Mouse (Mus musculus) c-Kit-positive CD71-positive TER-119-negative erythroid progenitor cells, embryonic 14.5 days (primary cell): ENCODE measurements around the gene Sez6l.

Source experiments
- DNase-seq: peaks from one replicate; pipeline ENCODE4 v3.0.0-alpha.2; 2013; ENCODE audit warnings: low read depth

Sez6l gene

DNA sequence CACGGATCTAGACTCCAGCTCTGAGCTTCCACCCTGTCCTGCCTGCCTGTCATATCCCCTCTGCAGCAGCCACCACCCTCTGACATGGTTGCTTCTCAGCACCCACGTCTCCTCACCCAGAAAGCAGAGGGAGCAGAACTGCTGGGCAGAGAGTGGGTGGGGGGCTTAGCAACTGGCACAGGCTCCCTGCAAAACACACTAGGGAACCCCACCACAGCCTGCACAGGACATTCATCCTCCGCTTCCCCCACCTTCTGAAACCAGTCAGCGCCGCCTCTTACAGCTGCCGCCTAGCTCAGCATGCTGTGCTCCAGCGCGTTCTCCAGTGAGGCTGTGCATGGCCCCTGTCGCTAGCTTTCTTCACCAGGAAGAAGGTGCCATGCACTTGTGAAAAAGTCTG is 187.6 kb downstream of the Sez6l start:
- no peak for DNase-seq

DNA sequence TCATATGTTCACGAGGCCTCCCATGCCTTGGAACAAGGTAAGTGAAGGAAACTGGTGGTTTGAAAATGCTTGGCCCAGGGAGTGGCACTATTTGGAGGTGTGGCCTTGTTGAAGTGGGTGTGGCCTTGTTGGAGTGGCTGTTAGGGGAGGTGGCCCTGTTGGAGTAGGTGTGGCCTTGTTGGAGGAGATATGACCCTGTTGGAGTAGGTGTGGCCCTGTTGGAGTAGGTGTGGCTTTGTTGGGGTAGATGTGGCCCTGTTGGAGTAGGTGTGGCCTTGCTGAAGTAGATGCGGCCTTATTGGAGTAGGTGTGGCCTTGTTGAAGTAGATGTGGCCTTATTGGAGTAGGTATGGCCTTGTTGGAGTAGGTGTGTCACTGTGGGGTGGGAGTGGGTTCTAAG is 191.0 kb downstream of the Sez6l start:
- DNase-seq = peak; percentile 40

DNA sequence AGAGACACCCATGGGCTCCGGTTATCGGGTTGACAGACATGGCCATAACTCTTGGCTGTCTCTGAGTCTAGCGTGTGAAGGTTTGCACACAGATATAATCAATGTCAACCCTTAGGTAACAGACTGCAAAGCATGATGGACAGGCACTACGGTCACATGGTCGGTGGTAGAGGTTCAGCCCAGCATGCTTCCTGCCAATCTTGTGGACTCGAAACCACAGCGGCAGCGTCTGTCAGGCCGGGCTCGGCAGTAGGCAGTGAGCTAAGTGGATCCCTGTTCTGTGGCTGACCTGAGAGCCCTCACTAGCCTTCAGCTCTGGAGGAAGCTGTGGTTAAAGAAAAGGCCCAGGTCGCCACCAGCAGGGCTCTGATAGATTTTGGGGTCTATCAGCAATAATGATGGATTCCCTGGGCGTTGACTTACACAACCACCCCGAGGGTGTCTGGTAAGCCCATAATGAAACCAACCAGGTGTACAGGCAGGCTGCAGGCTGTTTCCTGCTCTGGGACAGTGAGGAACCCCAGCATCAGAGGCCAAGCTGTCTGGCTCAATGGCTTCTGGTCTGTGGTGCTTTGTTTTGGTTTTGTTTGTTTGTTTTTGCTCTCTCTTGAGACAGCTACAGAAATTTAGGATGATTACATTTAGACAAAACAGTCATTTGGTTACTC is 192.0 kb downstream of the Sez6l start:
- no peak for DNase-seq

DNA sequence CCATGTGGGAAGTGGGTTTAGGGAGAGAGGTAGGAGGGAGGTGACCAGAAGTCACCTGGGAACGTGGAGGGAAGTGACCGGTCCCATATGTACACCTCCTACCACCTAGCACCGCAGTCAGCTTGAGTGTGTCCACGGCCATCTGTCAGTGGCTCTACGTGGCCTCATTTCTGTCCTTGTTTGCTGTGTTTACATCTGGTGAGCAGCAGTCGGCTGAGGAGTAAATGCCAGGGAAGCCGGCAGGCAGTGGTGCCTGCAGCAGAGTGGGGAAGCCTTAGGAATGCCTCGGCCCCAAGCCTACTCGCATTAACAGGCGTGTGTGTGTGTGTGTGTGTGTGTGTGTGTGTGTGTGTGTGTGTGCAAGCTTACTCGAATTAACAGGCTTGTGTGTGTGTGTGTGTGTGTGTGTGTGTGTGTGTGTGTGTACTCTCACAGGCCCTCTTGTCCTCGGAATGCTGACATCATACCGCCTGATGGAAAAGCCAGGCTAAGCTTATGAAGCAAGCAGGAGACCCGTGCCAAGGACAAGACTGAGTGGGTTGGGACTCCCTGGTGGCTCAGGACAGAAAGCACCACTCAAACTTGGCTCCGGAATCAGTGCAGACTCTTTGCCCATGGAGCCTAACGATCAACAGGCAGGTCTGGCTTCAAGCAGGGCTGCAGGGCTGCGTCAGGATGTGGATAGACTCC is 194.2 kb downstream of the Sez6l start:
- no peak for DNase-seq

- DNase-seq = no peak
Observed at GRCm38 (mm10) chr5:112382042-112382441, 194.9 kb downstream of the Sez6l start.

DNA sequence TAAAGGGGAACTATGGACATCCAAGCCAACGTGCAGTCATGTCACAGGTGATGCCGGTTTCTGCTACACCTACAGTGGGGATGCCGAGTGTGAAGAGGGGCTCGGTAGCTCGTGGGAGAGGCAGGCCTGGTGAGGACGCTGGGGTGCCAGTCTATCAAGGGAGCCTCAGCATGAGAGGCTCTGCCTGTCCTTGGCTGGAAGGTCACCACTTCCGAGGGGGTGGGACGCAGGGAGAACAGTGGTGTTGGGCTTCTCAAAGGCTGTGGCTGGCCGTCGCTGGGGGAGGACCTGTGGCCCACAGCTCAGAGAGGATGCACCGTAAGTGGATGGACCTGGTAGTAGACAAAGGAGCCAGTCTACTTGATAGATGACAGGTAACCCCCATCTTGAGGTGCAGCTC is 195.8 kb downstream of the Sez6l start:
- DNase-seq = no peak

DNA sequence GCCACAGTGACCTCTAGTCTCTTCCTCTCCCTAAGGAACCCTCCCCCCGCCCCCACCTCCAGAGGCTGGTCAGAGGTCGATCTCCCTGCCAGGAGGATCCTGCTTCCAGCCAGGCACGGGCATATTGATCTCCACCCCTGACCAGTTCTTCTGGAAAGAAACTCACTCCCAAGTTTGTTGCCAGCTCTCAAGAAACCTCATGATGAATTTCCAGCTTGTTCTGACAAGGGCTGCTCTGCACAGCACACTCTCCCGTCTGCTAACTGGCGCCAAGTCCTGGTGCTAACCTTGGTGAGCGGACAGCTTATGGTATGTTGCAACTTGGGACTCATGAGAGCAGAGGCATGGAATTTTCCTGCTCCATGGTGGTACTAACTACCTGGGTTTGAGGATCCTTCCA is 198.3 kb downstream of the Sez6l start:
- DNase-seq = no peak

DNA sequence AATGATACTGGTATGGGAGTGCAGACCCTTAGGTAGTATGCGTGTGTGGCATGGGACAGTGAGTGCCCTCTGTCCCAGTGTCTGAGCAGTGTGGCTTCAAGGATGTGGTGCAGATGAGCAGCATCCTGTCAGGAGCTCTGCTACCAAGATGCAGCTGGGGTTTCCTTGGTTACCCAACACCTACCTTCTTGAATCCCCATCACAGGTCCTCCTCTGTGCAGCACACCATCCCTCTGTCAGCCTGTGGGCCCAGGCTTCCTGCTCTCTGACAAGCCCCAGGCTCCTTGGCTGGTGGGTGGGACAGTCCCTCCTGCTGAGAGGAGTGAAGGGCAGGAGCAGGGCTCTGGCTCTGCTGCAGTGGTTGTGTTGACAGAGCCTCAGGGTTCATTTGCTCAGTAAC is 199.6 kb downstream of the Sez6l start:
- DNase-seq = no peak

DNA sequence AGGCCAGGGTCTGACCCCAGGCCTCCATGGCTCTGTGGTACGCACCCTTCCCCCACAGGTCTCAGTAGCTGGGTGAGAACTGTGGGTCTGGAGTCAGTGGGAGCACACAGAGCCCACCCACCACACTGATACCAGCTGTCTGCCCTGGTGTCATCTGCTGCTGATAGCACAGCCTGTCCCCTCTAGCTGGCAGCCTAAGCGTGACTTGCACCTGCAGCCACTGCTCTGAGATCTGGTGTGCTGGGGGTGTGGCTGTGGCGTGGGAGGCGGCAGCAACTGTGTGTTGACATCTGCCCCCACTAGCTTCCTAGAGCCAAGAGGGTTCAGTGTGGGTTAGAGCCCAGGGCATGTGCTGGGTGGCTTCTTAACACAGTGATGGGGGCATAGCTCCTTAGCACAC is 200.9 kb downstream of the Sez6l start:
- no peak for DNase-seq

DNA sequence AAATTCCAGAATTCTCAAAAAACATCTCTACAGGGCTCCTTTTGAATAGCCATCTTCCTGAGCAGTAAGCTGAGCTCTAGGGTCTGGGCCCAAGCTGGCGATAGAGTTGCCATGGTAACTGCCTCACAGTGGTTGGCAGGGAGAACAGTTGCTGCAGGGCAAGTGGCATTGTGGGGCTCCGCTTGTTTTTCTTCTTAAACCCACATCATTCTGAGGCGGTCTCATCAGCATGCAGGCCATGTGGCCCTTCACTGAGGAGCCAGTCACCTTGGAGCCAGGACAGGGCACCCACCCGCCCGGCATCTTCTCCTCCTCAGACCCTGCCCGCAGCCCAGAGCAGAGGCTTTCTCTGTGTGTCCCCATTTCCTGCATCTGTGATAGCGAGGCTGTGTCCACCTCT is 205.1 kb downstream of the Sez6l start:
- no peak for DNase-seq

DNA sequence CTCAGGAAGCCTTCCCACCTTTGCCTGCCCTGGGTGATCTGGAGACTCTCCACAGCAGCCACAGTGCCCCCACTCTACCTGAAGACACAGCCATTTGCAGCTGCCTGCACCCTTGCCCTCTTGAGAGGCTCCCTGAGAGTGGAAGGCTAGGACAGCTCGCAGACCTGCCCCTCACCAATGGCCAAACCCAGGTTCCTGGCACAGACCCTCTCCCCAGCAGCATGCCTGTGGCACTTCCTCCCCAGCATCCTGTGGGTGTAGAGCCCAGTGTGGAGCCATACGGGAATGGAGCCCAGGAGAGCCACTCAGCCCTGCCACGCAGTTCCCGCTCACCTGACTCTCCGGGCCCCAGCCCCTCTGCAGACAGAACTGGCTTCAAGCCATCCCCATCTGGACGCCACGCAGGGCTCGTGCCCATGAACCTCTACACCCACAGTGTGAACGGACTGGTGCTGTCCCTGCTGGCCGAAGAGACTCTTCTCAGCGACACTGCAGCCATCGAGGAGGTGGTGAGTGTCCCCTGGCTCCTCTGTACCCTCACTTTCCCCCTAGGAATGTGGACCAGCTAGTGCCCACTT is 206.7 kb downstream of the Sez6l start:
- DNase-seq = no peak

- no peak for DNase-seq
Observed at GRCm38 (mm10) chr5:112369326-112369725, 207.7 kb downstream of the Sez6l start.
